Mouse (Mus musculus): ENCODE data around the gene Llgl2.

The Llgl2 gene

GRCm38 (mm10) chr11:115823774-115824740 is at the start of gene Llgl2:
Gene Llgl2 (plus strand): TSS chr11:115824049.
- peak; percentile 51 for DNase-seq

DNA sequence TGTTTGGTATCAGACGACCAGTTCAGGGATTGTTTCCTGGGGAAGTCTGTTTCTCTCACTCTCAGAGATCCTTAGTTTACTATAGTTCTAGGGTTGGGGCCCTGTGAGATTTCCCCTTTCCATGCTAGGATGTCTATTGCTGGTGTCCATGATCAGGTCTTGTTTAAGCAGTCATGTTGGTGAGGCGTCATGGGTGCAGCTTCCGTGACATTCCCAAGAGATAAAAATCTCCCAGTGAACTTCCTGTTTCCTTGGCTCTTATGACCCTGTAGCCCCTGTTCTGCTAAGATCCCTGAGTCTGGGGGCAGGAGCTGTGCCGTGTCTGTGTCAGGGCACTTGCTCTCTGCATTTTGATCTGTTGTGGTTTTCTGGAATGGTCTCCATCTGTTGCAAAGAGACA is 49.2 kb upstream of the Llgl2 start:
- DNase-seq, result no peak

DNA sequence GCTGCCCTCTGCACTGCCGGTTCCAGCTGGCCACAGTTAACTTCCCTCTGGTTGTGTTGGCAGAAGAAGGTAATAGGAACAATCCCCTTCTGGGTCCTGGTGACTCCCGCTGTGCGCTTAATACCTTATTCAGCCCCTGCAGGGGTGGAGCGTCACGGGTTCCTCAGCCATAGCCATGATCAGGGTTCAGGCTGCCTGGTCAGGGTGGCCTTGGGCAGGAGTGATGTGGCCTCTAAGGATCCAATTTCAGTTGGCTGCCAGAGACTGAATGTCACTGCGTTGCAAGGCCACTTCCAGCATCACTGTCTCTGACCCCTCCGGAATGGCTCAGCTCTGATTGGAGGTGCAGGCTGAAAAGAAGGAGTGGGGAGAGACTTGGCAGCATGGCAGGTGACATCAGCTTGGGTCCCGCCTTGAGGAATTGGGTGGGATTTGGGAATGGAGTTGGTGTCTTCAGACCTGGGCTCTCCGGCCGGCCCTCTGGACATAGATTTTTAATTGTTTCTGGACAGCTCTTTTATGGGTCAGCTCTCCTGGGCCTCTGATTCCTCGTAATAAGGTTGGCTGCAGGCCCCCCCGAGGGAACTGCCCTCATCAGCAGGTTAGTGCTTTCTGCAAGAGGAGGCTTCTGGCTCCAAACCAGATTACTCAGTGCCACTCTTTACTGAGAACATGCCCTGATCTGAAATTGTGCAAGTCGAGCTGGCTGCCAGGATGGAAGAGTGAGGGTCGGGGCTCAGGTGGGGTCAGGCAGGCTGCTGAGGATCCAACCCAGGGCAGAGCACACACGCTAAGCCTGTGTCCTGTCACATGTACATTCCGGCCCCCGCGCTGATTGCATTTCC is 47.8 kb upstream of the Llgl2 start:
- no peak for DNase-seq

DNA sequence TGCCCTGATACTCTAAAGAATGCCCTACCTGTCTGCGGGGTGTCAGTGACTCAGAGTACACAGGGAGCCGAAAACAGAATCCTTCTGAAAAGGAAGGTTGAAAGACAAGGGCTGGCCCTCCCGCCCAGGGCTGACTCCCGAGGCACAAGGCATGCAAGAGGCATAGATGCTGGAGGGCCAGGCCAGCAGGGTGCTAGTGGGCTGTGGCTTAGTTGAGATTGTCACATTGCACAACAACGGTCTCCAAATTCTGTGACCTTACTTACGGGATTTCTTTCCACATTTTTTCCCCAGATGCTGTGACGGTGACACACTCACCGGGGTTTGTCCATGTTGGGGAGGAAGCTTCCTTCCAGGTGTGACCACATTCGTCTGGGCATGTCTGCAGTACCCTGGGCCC is 46.9 kb upstream of the Llgl2 start:
- no peak for DNase-seq

- DNase-seq, result no peak
Measured at GRCm38 (mm10) chr11:115777487-115778335, 46.1 kb upstream of the Llgl2 start.

DNA sequence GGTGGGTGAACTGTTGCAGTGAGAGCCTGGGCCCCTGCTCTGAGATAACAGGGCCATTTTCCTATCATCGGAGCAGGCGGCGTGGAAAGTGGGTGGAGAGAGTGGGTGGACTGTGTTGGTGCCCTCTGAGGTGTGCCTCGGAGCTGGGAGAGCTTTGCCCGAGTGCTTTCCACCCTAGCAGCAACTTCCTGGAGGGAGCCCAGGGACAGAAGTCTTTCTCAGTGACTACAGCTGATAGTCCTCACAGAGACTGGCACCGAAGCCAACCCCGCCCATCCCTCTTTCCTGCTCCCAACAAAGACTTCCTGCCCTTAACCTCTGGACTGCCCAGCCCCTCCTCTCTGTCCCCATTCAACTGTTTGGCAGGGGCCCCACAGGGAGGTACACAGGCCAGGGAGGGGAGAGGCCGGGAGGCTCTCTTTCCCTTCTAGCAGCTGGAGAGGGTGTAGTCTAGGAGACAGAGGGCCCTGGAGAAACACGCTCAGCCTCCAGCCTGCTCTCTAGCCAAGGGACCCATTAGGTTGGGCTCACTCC is 44.7 kb upstream of the Llgl2 start:
- DNase-seq, result peak; percentile 46

- DNase-seq, result peak; percentile 40
Measured at GRCm38 (mm10) chr11:115780141-115781070, 43.4 kb upstream of the Llgl2 start.

GRCm38 (mm10) chr11:115786473-115786872 is 37.4 kb upstream of the Llgl2 start:
- DNase-seq, result no peak

DNA sequence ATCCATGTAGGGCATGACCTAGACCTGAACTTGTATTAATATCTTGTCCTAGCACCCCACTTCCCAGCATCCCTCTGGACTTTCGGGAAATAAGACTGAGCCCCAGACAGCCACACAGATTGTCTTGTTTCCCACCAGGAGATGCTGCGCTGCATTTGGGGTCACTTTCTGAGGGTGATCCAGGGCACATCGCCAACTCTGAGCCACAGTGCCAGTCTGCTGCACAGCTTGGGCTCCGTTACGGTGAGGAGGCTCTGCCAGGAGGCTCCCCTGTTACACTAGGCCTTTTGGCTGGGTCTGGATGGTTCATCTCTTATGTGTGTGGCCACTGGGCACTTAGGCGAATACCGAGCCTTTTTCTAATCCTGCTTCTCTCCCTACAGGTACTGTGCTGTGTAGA is 34.1 kb upstream of the Llgl2 start:
- DNase-seq, result no peak

DNA sequence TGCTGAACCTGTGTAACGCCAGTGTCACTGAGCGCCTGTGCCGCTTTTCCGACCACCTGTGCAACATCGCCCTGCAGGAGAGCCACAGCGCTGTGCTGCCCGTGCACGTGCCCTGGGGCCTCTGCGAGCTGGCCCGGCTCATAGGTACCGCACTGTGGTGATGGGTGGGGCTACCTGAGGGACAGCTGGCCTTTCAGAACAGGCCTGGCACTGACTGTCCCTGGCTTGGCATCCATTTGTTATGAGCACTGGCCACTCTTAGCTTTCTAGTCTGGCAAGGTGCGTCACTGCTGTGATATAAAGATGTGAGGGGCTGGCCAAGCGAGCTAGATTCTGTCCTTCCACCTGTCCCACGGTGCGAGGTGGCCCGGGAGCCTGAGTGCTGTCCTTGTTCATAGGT is 31.9 kb upstream of the Llgl2 start:
- DNase-seq, result no peak

- DNase-seq, result no peak
Measured at GRCm38 (mm10) chr11:115792353-115792752, 31.5 kb upstream of the Llgl2 start.

- DNase-seq, result no peak
Measured at GRCm38 (mm10) chr11:115796898-115797297, 27.0 kb upstream of the Llgl2 start.

GRCm38 (mm10) chr11:115797665-115798064 is 26.2 kb upstream of the Llgl2 start:
- DNase-seq, result no peak

DNA sequence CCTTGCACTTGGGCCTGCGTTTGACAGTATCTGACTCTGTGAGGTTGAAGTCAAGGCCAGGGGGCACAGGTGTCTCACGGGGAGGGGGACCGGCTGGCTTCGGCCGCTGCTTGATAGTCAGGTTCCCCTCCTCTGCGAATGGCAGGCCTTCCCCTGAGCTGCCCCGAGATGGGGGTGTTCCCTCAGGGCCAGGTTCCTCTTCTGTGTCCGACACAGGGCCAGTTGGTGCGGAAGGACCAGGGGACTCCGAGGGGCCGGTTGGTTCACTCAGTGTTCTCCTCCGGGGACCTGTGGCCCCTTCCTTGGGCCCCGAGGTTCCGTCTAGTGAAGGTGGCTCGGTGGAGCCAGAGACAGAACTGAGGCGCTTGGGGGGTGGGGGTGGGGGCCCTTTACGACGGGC is 22.9 kb upstream of the Llgl2 start:
- DNase-seq, result no peak

DNA sequence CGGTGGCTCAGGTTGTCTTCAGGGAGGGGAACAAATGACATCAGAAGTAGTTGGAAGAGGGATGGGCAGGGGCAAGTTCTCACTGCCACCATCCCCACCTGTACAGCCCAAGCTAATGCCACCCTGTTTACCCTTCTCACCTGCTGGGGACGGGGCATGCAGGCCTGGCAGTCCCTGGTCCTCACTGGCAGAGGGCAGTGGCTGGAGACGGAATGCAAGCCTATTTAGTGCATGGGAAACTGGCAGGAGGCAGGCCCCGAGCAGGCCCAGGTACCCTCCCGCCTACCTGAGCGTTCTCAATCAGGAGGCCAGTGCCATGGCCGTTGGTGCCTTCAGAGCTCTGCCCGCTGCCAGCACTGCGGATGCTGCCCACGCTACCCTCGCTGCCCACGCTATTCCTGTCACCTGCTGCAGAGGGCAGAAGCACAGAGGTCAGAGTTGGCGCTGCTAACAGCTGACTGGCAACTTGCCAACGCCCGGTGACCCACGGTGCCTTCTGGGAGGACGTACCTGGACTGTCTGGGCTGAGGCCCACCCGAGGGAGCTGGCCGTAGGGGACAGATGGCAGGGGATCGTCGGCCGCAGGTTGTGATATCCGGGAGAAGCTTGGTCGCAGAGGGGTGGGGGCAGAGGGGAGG is 20.7 kb upstream of the Llgl2 start:
- DNase-seq, result no peak

GRCm38 (mm10) chr11:115805005-115805404 is 18.8 kb upstream of the Llgl2 start:
- no peak for DNase-seq

DNA sequence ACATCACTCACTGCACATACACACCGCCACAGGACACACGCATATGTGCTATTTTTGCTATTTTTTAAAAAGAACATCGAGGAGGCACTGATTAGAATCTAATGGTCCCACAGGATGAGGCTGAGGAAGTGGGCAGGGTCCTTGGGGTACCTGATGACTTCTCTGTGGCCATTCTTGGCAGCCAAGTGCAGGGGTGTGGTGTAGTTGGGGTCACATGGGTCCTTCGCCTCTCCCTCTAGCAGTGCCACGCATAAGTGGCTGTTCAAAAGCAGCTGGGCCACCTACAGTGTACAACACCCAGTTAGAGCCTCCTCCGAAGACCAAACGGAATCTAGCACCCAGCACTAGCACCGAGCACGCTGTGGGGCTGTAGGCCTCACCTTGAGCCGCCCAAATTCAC is 17.7 kb upstream of the Llgl2 start:
- no peak for DNase-seq

DNA sequence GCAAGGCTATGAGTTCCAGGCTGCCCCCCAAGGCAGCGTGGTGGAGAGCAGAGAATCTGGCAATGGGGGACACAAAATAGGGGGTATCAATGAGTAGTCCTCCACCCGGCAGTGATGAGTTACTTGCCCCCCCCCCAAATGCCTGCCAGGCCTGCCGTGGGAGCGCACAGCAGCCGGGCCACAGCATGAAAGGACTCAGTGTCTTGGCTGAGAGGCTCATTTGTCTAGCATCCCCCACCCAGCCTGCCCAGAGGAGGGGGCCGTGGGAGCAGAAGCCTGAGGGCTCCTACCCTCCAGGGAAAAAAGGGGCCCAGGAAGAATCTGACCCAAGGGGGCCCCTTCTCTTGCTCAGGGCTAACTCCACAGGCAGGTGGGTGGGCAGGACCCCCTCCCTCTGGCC is 16.5 kb upstream of the Llgl2 start:
- DNase-seq, result no peak

GRCm38 (mm10) chr11:115807971-115808370 is 15.9 kb upstream of the Llgl2 start:
- no peak for DNase-seq

- peak; percentile 68 for DNase-seq
Measured at GRCm38 (mm10) chr11:115808696-115809310, 15.0 kb upstream of the Llgl2 start.

Data from right cerebral cortex, postnatal 4 days (tissue).